Mouse (Mus musculus): ENCODE data around the gene Arhgef2.

DNA sequence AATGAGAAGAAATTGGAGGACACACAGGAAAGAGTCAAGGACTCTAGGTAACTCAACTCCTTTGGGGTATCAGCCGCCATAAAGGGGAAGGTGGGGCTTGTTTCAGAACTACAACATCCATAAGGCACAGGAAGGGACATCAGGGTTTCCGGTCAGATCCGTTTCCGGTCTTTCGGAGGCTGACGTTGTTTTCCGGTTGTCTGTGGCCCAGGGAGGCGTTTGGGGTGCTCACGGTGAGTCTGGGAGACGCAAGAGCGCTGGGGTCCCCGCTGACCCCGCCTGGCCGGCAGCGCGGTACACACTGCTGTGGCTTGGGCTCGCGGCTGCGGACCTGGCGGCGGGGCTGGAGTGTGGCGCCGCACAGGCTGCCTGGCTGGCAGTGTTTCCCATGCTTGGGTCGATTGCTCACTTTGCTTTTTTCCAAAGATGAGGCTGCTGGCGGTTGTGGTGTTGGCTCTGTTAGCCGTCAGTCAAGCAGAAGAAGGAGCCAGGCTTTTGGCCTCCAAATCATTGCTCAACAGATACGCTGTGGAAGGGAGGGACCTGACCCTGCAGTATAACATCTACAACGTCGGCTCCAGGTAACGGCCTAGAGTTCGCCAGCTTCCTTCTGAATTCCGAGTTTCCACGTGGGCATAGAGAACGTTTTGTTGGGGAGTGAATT, 26.2 kb upstream of the Arhgef2 start:
- TF ChIP-seq POLR2A (IDR thresholded peaks at IDR 0.05; ENCODE audit: control insufficient read depth, extremely low read depth, insufficient read depth, low read length, poor library complexity), result peak; percentile 45; the same call in 1 of the 2 replicates
- TF ChIP-seq CTCF (IDR thresholded peaks at IDR 0.05; ENCODE audit: borderline replicate concordance, control insufficient read depth, extremely low read depth, insufficient read depth, low read length, poor library complexity), result peak; percentile 47; the same call in 1 of the 2 replicates
